Mouse (Mus musculus) brain, adult 2 months (tissue): ENCODE measurements around the gene Ptk7.
A peak's percentile ranks its signal among the peaks of the same experiment; 100 is the strongest.
"Not testable (repeated sequence)": the region's sequence is repeated elsewhere in the genome, so short reads cannot be mapped to it uniquely, and the experiment has no call there.

ENCODE experiments used
- DNase-seq: peaks from one replicate; pipeline ENCODE4 v3.0.0; 2011; ENCODE audit warnings: low read depth, low spot score

Gene Ptk7

DNA sequence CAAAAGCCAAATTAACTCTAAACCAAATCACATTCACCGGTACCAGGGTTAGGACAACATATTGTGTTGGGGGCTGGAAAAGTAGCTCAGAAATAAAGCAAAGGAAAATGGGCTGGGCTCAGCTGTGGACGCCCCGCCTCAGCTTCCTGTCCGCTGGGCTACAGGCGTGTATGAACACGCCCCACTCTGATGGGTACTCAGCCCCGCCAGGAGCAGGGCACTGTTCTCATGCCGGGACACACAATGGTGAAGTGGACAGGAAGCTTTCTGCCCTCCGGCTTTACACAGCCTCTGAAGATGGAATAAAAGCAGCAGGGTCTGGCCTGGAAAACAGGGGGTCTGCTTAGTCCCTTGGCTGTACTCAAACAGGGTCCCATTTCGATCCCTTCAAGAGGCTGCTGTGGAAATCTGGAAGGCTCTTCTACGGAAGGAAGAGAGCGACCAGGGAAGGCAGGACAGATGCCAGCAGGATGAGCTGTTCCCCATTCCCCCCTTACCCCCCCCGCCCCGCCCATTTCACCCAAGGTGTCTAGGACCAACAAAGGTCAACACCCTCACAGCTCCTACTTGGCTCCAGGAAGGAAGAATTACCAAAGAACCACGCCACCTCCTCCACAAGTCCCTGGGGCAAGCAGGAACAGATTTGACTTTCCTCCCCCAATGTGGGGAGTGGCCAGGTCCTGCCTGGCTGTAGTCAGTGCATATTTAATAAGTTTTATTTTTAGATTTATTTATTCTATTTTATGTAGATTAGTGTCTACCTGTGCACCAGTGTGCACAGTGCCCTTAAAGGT, 19.4 kb downstream of the Ptk7 start:
- no peak for DNase-seq

DNA sequence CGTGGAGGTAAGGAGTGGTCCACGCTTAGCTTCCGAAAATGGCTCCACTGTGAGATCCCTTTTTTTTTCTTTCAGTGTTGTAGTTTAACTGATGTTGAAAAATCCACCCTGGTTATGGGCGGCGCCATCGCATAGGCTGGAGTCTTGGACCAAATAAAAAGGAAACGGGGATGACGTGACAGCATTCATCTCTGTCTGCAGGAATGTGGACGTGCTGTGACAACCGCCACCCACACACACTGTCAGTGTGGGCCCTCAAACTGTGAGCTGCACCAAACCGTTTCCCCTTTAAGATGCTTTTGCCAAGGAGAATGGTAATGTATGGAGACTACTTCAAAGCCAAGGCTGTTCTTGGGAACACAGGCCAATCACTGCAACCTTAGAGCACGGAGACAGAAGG, 23.3 kb downstream of the Ptk7 start:
- peak; percentile 71 for DNase-seq

DNA sequence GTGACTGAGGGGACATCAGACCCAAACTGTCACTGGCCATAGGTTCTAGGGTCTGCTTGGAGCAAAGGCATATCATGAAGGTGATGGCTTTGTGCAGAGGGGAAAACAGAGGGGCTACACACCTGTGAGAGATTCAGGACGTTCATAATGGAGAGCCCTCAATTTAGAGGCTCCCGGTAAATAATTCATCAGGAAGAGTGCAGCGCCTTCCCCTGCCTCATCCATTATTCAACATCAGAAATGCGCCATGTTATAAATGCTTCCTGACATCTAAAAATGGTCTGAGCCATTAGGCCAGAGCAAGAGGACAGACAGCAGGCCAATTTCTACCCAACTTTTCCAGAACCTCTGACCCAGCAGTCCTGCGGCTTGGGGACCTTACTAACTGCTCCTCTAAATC, 24.2 kb downstream of the Ptk7 start:
- DNase-seq, result no peak

DNA sequence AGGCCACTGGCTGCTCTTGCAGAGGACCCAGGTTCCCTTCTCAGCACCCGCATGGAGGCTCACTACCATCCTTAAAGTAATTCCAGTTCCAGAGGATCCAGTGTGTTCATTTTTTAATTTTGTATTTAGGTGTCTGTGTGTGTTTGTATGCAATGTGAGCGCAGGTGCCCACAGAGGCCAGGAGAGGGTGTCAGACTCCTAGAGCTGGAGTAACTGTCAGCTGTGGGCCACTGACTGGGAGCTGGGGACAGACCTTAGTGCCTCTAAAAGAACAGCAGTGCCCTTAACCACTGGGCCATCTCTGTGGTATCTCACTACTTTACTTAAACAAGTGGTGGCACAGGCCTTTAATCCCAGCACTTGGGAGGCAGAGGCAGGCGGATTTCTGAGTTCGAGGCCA, 26.1 kb downstream of the Ptk7 start:
- DNase-seq, result no peak

DNA sequence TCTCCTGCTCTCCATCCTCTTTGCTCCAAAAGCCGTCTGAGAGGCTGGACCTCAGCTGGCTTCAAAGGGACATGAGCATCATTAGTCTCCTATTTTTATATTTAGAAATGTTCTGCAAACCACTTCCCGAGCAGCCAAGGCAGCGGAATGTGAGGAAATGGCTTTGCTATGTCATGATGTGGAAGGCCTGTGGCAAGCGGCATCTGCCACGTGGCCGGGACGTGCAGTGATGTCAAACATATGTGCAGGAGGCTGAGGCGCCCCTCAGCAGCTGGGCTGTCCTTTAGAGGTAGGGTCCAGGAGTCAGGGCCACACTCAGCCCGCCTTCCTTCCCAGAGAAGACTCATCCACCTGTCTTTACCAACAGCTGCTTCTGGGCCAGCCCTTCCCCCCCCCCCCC, 27.1 kb downstream of the Ptk7 start:
- no peak for DNase-seq

DNA sequence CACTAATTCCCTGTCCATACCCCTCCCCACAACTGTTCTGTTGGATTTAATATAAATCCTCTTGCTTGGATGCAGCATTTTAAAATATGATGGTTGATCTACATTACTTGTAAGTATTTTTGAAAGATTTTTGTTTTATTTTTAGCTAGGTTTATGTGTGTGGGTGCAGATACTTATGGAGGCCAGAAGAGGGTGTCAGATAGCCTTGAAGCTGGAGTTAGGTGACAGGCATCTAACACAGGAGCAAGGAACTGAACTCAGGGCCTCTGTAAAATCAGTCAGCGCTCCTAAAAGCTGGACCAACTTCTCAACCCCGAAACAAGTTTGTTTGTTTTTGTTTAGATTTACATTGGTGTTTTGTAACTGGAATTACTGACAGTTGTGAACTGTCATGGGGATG, 28.7 kb downstream of the Ptk7 start:
- DNase-seq, result no peak

DNA sequence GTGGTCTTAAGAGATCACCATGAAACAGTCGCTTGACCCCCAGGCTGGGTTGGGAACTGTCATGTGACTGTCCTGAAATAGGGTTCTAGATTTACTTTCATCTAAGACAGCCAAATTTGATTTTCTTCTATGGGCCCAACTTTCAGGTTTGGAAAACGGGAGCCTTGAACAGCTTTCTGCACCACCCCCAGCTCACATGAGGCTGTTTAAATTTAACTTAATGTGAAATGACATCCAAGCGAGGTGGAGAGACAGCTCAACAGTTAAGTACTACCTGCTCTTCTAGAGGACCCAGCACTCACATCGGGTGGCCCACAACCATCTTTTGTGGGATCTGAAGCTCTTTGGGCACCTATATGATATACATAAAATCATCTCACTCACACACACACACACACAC, 30.3 kb downstream of the Ptk7 start:
- peak; percentile 59 for DNase-seq

DNA sequence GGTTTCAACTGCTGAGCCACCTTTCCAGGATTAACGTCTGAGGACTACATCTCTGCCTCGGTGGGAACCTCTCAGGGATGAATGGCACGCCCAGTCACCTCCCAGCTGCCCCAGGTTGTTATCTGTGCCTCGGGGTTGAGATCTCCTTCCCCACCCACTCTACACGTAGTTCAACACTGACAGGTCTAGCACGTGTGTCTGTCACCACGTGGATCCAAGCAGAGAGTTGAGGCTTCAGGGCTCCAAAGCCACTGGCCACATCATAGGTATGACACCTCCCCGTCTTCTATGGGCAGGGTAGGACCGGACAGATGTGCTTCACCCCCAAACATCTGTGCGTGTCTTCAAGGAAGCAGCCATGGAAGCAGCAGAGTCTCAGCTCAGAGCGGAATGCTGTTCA, 31.3 kb downstream of the Ptk7 start:
- no peak for DNase-seq

DNA sequence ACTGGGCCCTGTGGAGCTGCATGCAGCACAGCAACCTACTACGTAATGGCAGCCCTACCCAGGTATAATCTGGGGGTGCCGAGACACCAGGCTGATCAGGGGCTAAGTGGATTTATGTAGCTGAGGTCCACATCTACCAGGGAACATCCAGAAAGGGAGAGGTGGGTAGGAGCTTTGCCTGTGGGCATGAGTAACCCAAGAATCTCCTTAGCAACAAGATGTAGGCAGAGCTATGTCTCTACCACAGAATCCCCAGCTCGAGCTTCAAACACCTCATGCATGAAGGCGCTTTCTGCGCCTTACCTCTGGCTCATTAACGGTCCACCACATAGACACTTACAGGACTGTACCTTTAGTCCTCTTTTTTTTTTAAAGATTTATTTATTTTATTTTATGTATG, 34.0 kb downstream of the Ptk7 start:
- DNase-seq, result peak; percentile 71

DNA sequence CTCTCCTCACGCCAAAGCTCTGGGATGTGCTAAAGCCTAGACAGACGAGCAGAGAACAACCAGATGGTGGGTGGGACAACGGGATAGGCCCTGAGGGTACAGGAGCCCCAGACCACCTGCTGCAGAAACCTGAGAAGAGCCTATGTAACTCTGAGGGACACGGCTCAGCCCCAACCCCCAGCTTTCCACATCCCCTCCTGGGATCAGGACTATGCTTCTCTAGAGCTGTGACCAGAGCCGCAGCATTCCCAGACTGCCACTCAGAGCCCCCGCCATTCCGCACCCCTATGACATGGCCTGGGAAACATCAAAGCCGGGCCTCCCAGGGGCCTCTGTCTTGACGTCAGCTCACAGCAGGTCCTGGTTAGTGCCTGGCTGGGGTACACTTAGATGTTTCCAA, 34.7 kb downstream of the Ptk7 start:
- no peak for DNase-seq

DNA sequence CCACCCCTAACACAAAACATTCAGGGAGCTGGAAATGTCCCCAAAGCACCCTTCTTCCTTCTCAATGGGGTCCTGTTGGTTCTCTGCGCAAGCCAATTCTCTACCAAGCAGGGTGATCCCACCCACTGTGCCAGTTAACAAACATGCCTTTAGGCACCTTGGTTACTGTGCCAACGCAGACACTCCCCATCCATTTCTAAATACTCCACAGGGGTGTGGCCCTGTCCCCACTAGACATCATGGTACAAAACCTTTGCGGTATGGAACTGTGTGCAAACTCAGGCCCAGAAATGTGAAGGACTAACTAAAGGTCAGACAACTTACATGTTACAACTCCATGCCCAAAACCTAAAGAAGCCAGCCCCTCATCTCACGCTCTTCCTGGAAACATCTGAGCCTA, 36.2 kb downstream of the Ptk7 start:
- DNase-seq, result no peak

DNA sequence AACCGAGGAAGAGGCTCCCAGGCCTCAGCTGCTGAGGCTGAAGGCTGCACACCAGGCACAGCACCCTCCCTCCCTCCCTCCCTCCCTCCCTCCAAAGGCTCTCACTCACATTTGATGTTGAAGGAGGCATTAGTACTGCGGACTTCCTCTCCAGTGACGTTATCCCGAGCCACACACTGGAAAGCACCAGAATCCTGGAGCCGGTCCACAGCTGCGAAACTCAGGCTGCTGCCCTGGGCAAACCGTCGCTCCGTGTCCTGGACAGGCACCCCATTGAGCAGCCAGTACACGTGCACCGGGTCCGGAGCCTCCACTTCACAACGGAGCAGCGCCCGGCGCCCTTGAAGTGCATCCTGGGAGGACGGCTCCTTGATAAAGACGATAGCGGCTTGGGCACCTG, 37.9 kb downstream of the Ptk7 start:
- DNase-seq, result peak; percentile 51

DNA sequence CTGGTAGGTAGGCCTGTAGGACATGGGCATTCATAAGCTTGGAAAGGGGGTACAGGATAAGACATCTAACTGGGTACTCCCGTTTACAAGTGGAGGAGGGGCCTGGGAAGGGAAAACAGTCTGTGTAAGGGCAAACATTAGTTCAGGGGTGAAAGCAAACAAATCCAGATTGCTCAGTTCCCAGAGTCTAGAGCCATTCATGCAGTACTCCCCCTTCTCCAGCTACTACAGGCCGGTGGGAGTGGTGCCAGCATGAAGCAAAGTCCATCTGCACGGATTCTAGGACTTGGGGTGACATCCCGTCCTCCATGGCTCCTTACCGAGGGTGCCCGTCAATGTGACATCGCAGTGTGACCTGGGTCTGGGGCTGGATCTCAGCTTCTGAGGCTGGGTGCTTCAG, 38.9 kb downstream of the Ptk7 start:
- DNase-seq, result no peak

DNA sequence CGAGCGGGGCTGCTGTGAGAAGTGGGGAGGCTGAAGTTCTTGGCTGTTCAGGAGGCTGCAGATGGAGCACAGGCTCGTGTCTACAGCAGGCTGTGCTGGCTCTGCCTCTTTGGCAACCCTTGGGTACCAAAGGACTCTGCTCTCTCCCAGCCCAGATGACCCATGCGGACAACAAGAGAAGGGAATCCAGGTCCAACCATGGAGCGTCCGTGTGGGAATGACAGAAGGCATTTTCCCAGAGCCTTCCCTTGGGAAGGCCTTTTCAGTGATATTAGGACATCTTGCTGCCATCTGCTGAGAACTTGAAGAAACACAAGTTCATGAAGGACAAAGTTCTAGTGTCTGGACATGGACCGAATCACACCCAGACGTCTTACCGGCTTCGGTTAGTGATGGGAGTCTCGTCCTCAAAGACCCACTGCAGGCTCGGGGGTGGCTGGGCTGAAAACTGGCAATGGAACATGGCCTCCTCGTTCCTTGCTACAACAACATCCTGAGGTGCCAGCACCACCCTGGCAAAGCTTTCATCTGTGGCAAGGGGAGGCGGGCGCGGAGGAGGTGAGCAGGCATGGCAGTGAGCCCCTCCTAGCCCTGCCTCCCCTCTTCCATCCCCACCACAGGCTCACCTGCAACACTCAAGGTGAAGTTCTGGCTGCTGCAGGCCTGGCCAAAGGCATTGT, 39.5 kb downstream of the Ptk7 start:
- peak; percentile 61 for DNase-seq

DNA sequence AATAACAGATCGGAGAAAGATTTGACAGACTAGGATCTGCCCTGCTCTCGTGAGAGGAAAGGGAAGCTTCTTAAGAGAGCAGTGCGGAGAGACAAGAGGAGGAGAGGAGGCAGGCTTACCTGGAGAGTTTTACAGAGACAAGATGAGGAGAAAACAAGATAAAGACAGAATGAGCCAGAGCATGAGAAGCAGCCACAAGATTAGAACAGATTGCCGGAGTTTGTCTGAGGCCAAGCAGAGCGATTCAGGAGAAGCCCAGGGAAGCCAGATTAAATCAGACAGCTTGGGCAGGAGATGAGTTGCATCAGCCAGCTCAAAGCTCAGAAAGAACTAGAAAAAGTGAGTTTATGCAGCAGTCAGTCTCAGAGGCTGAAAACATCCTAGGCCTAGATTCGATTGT, 40.4 kb downstream of the Ptk7 start:
- peak; percentile 21 for DNase-seq

DNA sequence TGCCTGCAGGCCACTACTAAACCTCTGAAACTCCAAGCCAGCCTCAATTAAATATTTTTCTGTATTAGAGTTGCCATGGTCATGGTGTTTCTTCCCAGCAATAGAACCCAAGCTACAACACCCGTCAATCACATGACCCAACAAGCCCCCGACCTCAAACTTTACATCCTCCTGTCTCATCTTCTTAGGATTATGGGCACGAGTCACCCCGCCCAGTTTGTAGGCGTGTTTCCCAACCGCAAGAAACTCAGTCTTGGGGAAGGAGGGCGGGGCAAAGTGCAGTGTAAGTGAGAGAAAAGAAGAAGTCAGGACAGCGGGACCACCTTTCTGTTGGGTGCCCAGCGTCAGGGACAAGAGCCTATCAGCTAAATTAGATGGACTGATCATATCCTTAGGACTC, 41.1 kb downstream of the Ptk7 start:
- no peak for DNase-seq

DNA sequence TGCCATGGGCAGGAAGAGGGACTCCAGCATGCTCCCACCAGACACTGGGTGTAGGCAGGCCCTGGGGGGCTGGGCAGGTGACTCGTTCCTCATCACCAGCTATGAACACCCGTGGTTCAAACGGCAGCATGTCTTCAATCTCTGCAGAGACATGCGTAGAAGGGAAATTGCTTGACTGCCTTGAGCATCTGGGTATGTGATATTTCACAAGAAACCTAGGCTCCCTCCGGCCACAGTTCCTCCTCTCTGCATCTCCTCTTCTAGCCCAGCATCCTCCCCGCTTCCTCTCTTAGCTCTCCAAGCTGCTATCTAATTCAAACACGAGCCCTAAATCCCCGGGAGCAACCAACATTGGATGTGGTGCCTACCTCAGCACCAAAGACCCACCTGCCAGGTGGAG, 43.0 kb downstream of the Ptk7 start:
- DNase-seq, result no peak

DNA sequence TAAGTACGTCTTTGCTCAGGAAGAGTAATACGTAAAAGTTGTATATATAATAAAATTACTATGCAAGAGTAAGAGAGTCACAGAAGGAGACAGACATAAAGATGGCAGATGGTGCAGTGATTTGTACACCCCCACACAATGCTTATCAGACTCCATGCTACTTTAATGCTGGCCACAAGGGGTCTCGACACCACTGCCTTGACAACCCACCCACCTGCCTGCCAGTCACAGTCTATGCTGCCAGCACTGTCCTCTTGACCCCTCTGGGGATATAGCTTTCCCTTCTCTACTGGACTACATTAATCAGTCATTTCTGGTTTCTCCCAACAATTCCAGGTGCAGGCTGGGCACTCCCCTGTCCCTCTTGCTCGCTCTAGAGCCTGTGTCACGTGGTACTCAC, 50.7 kb downstream of the Ptk7 start:
- no peak for DNase-seq

DNA sequence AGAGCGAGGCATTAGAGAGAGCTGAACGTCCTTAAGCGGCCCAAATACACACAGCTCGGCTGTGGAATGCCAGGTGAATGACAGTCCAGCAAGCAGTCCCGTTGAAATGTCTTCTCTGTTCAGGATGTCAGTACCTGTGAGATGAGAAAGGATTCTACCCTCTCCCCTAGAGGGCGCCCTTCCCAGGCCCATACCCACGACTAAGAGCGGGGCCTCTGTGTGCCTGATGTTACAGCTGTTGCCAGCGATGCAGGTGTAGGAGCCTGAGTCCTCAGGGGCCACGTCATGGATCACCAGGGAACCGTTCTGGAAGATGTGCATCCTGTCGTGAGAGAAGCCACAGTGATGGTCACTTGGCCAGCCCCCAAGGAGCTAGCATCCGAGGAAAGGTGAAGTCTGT, 53.2 kb downstream of the Ptk7 start:
- DNase-seq, result no peak

DNA sequence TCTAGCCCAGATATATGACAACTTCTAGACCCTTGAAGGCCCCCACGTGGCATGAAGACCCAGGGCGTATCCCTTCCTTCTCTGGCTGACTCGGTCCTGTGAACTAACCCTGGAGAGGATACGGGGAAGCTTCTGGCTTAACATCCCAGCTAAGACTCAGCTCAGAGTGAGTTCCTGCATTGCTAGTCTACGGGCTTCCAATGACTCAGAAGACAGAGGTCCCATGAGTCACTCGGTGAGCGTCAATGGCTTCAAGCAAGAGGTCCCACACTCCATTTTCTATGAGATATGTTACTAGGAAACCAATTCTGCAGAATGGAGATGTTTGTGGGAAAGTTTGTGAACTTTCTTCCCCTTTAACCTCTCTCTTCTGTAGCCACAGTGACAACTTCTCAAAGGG, 54.8 kb downstream of the Ptk7 start:
- DNase-seq, result peak; percentile 36

DNA sequence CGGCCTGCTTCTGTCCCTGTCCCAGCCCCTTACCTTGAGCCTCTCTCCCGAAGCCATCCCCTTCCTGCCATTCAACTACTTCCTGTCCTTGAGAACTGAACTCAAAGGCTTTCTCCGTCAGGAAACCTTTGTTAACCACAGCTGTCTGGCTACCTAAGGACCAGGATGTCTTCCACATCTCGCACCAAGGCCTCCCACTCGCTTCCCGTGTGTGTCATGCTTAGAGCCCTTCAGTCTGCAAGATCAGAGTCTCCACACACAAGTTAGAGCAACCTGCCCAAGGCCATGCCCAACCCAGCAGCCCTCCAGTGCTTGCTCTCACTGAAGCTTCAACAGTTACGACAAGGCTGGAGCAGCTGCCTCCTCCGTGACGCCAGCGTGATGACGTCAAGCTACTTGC, 58.3 kb downstream of the Ptk7 start:
- no peak for DNase-seq

DNA sequence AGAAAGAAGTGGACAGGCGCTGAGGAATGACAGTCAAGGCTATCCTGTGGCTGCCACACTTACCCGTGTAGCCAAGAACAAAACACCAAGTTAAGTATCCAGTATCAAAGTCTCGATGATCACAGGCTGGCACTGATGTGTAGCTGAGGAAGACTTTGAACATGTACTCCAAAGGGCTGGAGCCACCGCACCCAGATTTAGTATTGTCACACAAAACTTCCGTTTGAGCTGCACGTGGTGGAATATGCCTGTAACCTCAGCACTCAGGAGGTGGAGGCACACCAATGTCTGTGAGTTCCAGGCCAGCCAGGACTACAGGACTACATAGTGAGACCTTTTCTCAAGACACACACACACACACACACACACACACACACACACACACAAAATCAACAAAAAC, 70.2 kb downstream of the Ptk7 start:
- DNase-seq, result no peak

DNA sequence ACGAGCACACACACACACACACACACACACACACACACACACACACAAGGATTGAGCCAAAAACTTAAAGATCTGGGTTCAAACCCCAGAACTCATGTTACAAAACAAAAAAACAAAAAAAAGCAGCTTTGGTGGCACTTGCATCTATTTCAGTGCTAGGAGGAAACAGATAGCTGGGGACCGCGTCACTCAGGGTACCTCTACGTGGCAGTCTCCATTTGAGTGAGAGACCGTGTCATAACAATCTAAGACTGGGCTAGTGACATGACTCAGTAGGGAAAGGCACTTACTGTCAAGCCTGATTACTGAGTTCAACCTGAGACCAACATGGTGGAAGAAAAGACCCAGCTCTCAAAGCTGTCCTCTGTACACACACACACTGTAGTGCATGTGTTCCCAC, 71.2 kb downstream of the Ptk7 start:
- no peak for DNase-seq

DNA sequence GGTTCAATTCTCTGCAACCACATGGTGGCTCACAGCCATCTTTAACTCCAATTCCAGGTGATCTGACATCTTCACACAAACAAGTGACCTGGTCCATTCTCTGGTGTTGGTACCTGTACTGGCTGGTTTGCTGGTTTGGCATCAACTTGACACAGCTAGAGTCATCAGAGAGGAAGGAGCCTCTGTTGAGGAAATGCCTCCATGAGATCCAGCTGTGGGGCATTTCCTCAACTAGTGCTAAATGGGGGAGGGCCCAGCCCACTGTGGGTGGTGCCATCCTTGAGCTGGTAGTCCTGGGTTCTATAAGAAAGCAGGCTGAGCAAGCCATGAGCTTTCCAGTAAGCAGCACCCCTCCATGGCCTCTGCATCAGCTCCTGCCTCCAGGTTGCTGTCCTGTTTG, 72.0 kb downstream of the Ptk7 start:
- DNase-seq, result not testable (repeated sequence)
